Mouse (Mus musculus) stomach, postnatal 0 days (tissue): ENCODE data around the gene Trabd2b.

Experiments
- CTCF ChIP-seq: IDR thresholded peaks from 2 replicates; pipeline ENCODE4 v1.5.1; 2016; ENCODE audit warnings: antibody characterized with exemption, low read depth, mild to moderate bottlenecking, moderate library complexity
- EP300 ChIP-seq: optimal IDR thresholded peaks from 2 replicates; pipeline ENCODE3; 2016; ENCODE audit warnings: antibody characterized with exemption

- TF ChIP-seq CTCF (no peak), EP300 (no peak)
Measured at GRCm38 (mm10) chr4:114558487-114558886, 152.0 kb downstream of the Trabd2b start.
